Mouse (Mus musculus) CD8-positive naive resting alpha-beta T cell, adult 2 months (primary cell): ENCODE data around the gene Vmn1r188.
"Not testable (repeated sequence)": the region's sequence is repeated elsewhere in the genome, so short reads cannot be mapped to it uniquely, and the experiment has no call there.

ENCODE experiments used
- DNase-seq, 2 experiments: peaks; one replicate each; pipeline ENCODE4 v3.0.0; 2022; ENCODE audit warnings: low read depth in 2 of 2, low spot score in 2 of 2

Gene Vmn1r188

DNA sequence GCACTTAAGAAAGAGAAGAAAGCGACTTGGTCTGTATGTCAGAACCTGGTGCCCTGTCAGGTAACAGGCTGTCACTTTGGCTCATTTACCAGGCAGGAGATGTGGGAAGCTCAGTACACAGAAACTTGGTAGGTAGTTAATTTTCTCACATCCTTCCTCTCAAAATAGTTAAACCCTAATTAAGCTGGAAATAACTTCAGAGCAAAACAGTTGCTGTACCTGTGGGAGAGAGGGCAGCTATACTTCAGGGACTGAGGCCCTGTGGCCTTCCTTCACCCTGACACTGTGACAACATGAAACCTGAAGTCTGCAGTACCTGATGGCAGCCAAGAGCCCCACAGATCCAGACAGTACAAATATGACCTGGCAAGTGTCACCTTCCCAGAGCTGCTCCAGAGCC, at the start of gene Vmn1r188:
TSS of gene Vmn1r188 (plus strand) at position 301 of the 400 bp plus-strand sequence.
- DNase-seq: not testable (repeated sequence)

DNA sequence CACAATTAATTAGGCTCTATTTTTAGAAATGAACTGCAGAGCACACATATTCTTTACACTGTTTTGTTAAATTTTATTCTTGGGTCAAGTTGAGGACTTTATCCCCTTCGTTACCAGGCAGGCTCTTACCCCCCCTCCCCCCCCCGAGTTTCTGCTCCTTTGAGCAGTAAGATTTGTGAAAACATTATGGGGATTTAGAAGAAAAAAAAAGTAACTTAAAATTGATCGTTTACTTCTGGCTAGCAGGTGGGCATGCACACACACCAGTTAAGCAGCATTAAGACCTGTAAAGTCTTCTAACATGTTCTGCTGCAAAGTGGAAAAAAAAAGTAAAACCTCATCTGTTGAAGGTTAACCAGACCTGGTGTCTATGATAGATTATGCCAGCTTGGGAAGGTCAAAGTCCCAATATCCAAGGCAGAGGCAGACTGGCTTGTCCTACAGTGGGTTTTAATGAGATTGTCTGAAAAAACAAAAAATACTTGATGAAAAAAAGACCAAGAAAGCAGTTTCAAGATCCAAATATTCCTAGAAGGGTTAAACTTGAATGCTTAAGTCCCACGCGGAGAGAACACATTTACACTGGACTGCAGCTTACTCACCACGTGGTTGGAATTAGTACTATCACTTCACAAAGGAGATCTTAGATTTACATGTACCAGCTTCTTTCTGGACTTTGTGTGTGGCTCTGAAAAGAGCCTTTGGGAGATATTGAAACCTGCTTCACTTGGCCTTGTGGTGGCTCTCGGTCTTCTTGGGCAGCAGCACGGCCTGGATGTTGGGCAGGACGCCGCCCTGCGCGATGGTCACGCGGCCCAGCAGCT, 49.6 kb upstream of the Vmn1r188 start:
- no peak for DNase-seq

- DNase-seq: peak; percentile 47 to 72
Measured at GRCm38 (mm10) chr13:22035267-22036148, 48.7 kb upstream of the Vmn1r188 start, which contains the start of the genes Hist1h2ah and Hist1h2bk. Gene Hist1h2ah (minus strand): TSS chr13:22035568. Gene Hist1h2bk (plus strand): TSS chr13:22035870.

- DNase-seq: no peak
Measured at GRCm38 (mm10) chr13:22036149-22036956, 47.9 kb upstream of the Vmn1r188 start.

DNA sequence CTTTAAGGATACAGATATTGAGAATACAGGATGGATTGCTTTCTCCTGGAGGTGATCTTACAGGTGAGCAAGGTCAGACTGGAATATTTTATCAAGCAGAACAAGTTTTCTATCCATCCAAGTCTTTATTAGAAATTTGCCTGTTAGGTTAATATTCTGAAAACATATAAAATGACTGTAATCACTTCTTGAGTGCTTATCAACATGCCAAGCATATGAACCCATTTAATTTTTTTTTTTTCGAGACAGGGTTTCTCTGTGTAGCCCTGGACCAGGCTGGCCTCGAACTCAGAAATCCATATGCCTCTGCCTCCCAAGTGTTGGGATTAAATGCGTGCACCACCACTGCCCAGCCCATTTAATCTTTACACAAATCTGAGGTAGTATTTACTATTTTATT, 47.3 kb upstream of the Vmn1r188 start:
- no peak for DNase-seq

DNA sequence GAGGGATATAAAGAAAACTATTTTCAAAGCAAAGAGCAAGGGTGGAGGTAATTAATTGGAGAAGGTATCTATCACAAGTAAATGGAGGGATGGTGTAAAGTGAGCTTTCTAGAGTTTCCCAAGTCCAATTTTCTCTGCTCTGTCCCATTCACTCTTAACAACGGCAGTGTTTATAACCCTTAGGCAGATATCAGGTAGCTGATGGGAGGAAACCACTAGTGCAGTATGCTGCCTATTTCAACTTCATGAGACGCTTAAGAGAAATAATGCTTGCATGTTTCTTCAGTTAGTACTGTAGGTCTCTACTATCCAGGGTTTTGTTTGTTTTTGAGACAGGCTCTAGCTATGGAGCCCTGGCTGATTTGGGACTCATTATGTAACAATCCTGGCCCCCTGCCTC, 46.8 kb upstream of the Vmn1r188 start:
- DNase-seq: no peak

DNA sequence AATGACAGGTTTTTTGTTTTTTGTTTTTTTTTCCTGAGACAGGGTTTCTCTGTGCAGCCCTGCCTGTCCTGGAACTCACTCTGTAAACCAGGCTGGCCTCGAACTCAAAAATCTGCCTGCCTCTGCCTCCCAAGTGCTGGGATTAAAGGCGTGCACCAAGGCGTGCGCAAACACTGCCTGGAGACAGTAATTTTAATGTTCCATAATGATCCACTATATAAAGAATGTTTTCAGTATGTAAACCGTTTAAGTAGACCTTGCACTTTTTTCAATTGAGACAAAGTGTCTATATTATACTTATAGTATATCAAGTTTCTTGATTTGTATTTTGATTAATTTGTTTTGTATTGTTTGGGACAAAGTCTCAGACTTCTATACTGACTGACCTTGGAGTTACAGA, 44.9 kb upstream of the Vmn1r188 start:
- no peak for DNase-seq

GRCm38 (mm10) chr13:22039951-22040463, 44.2 kb upstream of the Vmn1r188 start:
- DNase-seq: no peak

DNA sequence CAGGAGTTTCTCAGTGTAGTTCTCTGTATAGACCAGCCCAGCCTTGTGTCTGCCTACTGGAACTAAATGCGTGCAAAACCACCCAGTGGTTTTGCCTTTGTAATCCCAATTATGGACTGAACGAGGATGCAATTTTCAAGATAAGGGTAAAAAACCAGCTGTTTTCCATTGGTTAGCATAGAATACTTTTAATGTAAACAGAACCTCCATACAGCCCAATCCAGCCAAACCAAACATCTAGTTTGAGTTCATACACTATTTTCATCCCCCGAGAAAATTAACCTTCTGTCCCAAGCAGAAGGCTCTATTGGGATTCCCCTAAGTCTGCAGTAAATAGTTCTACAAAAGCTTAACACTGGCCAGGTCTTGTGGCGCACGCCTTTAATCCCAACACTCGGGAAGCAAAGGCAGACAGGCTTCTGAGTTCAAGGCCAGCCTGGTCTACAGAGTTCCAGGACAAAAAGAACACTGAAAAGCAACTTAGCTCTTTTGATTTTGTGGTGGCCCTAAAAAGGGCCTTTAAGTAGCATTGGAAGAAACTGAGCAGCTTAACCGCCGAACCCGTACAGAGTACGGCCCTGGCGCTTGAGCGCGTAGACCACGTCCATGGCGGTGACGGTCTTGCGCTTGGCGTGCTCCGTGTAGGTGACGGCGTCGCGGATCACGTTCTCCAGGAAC, 43.6 kb upstream of the Vmn1r188 start:
- no peak for DNase-seq

- DNase-seq: peak; percentile 79 to 85
Measured at GRCm38 (mm10) chr13:22041142-22041536, 43.1 kb upstream of the Vmn1r188 start, which contains the start of gene Hist1h4i. Gene Hist1h4i (minus strand): TSS chr13:22041362.

GRCm38 (mm10) chr13:22041651-22042567, 42.3 kb upstream of the Vmn1r188 start:
- DNase-seq: no peak

GRCm38 (mm10) chr13:22042568-22043502, 41.4 kb upstream of the Vmn1r188 start, which contains the start of the genes Hist1h2ag and Hist1h2bj:
Gene Hist1h2ag (minus strand): TSS chr13:22042944.
Gene Hist1h2bj (plus strand): TSS chr13:22043214.
- peak; percentile 76 to 86 for DNase-seq

GRCm38 (mm10) chr13:22043503-22044431, 40.5 kb upstream of the Vmn1r188 start:
- no peak for DNase-seq

DNA sequence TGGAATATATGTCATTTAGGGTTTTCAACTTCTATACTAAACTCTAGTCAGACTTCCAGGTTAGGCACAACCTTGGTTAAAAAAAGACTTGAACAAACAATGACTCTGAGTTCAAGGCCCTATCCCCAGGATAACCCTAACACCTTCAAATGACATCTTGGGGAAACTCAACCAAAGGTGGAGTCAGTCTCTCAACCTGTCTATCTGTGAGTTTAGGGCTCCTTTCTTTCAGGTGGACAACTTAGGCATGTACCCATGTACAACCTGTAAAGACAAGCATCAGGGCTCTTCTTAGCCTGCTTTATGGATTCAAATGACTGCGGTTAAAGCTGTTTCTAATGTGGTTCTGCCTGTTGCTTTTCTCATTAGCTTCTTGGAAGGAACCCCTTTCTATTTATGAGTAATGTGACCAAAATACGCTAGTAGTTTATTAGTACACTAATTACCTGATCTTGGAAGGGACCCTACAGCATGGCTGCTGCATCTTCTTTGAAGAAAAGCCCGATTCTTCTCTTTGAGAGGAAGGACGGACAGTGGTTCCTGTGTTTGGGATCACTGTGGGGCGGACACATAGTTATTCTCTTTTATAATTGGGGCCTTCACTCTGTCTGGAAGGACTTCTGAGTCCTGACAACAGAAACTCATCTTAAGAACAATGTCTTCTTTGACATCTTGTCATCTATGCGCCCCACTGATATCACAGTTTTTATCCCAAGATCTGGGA, 39.6 kb upstream of the Vmn1r188 start:
- DNase-seq: no peak

- no peak for DNase-seq
Measured at GRCm38 (mm10) chr13:22045311-22045710, 38.9 kb upstream of the Vmn1r188 start.

- no peak for DNase-seq
Measured at GRCm38 (mm10) chr13:22049041-22049440, 35.2 kb upstream of the Vmn1r188 start.
